Mouse (Mus musculus): ENCODE results near the gene Pan3.

The Pan3 gene

DNA sequence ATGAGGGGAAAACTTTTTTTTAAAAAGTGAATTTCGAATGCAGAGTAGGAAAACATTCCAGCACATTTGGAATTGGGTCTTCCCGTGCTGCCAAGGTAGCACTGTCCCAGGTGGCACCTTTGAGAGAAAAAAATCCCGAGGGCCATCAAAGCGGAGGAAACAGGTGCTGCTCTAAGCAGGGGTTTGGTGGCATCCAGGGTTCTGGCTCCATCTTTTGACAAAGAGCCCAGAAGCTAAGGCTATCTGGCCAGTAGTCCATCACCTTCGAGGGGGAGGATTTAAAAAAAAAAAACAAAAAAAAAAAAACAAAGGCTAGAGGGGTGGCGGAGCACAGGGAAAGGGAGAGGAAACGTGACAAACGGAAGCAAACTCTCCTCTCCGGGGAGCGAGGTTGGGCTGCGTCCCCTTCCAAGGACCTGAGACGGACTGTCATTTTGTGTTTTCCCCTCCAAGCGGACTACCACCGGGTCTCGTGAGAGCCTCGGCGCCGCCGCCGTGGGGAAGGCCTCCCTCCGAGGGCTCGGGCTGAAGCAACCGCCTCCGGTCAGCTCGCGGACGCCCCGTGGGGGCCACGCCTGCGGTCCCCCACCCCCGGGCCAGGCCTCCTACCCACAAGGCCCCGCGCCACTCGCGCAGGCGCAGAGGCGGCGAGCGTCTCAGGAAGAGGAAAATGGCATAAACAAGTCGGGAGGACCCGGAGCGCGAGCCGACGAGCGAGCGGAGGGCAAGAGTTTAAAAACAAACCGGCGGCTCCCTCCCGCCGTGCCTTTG lies at the start of gene Pan3:
Pan3 (plus strand) TSS at position 627 of the 771 bp plus-strand sequence.
- DNase-seq (ENCODE audit: low spot score) = peak; percentile 84

GRCm38 (mm10) chr5:147381396-147381795 lies 48.6 kb upstream of the Pan3 start:
- DNase-seq (ENCODE audit: low spot score) = no peak

DNA sequence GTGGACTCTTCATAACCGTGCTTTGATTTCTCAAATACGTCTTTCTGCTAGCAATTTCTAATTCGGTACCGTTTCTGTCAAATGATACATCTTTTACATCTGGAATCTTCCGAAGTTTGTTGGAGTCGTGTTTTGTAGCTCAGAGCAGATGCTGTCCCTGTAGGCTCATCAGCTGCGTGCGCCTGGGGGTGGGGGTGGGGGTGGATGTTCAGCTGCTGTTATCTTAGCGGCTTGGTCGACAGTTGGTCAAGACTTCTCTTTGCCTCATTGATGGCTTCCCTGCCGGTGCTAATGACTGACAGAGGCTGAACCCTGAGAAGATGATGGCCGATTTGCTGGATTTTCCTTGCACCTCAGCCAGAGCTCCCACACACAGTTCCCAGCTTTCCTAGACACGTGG lies 43.1 kb upstream of the Pan3 start:
- DNase-seq (ENCODE audit: low spot score) = no peak

GRCm38 (mm10) chr5:147388376-147389008 lies 41.5 kb upstream of the Pan3 start:
- no peak for DNase-seq (ENCODE audit: low spot score)

GRCm38 (mm10) chr5:147389052-147389451 lies 40.9 kb upstream of the Pan3 start:
- DNase-seq (ENCODE audit: low spot score) = no peak

DNA sequence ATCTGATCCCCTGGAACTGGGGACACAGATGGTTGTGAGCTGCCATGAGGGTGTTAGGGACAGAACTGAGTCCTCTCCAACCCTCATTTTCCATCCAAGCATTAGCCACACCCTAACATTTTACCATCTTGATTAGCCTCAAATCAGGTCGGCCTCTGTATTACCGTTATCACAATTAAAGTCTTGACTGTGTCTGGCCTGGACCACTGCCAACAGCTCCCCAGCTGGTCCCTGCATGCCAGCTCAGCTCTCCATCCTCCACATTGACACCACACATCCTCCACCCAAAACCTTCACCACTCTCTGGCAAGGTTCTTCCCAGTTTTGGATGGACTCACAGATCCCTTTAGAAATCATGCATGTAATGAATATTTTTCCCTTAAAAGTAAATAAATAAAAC lies 39.2 kb upstream of the Pan3 start:
- DNase-seq (ENCODE audit: low spot score) = no peak

DNA sequence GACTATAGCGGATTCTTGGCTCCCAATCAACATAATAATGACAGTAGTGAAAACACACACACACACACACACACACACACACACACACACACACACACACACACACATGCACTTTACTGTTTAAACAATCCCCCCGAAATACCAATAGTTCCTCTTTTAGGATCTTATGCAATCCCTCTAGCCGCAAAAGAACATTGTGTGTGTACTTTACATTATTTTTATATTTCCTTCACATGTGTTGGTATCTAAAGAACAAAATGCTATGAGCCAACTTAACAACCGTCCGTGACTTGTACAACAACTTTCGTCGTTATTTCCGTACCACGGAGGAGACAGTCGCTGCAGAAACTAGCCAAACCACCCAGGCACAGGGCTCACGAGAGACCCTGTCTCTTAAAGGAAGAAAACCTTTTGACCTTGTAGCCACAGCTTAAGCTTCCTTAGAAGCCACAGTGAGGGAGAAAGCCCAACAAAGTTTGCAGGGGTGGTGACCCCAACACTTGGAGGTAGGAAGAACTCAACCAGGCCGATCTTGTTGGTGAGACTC lies 37.2 kb upstream of the Pan3 start:
- DNase-seq (ENCODE audit: low spot score) = no peak

DNA sequence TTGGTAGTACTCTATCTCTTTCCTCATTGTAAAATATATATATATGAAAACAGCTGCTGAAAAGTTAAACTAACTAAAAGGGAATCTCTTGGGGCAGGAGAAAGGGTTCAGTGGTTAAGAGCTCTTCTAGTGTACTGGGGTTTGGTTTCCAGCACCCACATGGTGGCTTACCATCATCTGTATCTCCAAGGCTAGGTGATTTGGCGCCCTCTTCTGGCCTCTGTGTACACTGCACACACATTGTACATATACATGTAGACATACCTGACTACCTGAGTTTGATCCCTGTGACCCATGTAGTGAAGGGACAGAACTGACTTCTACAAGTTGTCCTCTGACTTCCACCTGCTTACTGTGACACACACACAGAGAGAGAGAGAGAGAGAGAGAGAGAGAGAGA lies 34.9 kb upstream of the Pan3 start:
- no peak for DNase-seq (ENCODE audit: low spot score)

GRCm38 (mm10) chr5:147399843-147400504 lies 30.0 kb upstream of the Pan3 start, which contains the start of gene Flt3:
Gene Flt3 (minus strand): TSS chr5:147400489.
- no peak for DNase-seq (ENCODE audit: low spot score)

- no peak for DNase-seq (ENCODE audit: low spot score)
Observed at GRCm38 (mm10) chr5:147400505-147400979, 29.4 kb upstream of the Pan3 start.

- DNase-seq (ENCODE audit: low spot score) = no peak
Observed at GRCm38 (mm10) chr5:147401024-147401423, 28.9 kb upstream of the Pan3 start.

- DNase-seq (ENCODE audit: low spot score) = no peak
Observed at GRCm38 (mm10) chr5:147402505-147402904, 27.5 kb upstream of the Pan3 start.

DNA sequence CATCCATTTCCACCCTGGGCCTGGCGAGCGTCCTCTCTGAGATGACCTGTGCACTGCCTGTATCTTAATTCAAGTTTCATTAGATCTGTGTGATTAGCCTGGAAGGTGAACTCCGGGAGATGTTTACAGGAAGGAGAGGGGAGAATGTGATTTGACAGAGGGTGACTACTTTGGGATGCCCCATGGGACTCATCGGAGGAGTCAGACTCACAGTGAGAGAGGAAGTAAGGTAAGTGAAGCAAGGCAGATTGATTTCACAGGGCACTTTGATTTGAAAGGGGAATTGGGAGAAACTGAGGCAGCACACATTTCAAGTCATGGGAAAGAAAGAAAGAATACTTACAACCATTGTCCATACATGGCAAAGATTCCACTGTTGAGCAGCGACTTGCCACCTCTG lies 23.8 kb upstream of the Pan3 start:
- no peak for DNase-seq (ENCODE audit: low spot score)

DNA sequence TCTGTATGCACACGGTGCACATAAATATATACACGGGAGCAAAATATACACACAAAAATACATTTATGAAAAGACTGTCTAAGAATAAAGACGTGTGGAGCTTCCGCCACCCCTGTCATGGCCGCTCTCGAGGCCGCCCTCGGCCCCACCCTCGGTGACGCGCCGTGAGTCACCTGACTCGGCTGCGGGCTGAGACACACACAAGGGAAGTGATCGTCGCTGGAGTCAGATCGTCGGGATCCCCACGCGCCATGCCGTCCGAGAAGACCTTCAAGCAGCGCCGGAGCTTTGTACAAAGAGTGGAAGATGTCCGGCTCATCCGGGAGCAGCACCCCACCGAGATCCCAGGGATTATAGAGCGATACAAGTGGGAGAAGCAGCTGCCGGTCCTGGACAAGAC lies 21.2 kb upstream of the Pan3 start:
- no peak for DNase-seq (ENCODE audit: low spot score)

- DNase-seq (ENCODE audit: low spot score) = no peak
Observed at GRCm38 (mm10) chr5:147410585-147410984, 19.4 kb upstream of the Pan3 start.

DNA sequence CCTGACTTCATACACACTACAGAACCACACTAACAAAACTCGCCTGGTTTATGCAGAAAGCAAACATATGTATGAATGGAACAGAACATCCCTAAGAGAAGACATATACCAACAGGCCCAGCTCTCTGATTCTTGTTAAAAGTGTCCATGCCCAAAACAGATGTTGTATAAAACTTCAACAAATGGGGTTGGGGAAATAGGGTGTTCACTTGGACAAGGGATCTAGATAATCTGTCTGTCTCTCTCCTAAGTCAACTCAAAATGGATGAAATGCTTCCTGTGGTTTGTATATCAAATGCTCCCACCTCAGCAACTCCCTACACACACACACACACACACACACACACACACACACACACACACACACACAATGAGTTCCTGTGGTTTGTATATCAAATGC lies 12.0 kb upstream of the Pan3 start:
- no peak for DNase-seq (ENCODE audit: low spot score)

DNA sequence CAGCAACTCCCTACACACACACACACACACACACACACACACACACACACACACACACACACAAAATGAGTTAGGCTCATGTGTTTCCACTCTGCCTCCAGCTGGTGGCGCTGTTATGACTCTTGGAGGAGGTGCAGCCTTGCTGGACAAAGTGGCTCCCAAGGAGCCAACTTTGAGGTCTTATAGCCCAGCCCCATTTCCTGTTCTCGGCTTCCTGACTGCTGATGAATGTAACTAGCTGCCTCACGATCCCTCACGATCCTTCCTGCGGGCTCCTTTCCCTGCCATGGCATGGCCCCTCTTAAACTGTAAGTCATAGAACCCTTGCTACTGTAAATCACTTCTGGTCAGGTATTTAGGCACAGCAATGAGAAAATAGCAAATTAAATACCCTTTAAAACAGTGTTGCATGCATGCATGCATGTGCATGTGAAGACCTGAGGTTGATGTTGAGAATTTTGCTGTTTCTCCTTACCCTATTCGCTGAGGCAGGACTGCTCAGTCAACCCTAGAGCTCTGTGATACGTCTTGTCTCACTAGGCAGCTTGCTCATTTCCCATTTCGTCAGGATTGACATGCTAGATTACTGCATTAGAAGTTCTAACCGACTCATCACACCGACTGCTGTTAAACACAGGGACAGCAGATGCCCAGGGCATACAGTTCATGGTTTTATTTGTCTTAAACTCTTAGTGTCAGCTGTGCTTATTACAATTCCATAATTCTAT lies 11.4 kb upstream of the Pan3 start:
- no peak for DNase-seq (ENCODE audit: low spot score)

DNA sequence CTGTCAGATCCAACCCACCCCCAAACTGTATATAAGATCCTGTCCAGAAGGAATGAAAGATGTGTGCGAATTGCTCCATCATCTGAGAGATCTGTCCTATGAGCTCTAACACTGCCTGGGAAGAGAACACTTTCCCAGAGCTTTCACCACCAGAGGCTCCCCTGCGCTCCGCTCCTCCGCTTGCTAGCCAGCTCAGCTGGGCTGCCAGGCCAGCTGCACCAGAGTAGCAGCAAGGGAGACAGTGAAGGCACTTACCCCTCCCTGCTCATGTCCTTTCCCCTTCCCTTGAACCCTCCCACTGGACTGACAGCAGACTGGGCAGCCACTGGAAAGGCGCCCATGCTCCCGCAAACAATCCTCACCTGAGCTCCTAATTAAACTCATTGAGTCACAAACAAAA lies 6.3 kb upstream of the Pan3 start:
- DNase-seq (ENCODE audit: low spot score) = no peak

DNA sequence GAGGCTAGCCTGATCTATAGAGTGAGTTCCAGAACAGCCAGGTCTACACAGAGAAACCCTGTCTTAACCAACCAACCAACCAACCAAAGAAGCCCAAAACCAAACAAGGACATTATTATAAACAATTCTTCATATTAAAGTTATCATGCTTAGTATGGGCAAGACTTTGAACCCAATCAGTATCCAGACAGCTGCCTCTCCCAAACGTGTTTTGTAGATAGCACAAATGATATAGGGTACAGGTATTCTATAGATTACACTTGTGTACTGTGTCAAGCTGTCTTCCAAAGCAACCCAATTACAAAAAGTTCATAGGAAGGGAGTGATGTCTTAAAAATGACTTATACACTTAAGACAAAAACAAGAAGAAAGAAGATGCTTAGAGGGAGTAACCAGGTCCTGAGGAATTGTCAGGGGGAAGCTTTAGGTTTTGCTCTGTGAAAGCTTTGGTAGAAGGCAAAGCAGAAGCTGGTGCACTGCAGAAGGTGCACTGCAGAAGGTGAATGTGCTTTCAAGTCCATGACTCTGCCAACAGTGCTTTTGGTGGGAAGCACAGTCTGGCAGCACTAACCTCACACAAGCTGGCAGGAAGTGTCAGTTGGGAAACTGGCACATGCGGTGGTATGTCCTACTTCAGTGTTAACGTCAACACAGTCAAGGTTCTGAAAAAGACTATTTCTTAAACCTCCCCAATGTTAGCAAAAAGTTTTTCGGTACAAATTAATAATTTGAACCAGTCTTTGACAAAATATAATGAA lies 3.7 kb upstream of the Pan3 start:
- no peak for DNase-seq (ENCODE audit: low spot score)

DNA sequence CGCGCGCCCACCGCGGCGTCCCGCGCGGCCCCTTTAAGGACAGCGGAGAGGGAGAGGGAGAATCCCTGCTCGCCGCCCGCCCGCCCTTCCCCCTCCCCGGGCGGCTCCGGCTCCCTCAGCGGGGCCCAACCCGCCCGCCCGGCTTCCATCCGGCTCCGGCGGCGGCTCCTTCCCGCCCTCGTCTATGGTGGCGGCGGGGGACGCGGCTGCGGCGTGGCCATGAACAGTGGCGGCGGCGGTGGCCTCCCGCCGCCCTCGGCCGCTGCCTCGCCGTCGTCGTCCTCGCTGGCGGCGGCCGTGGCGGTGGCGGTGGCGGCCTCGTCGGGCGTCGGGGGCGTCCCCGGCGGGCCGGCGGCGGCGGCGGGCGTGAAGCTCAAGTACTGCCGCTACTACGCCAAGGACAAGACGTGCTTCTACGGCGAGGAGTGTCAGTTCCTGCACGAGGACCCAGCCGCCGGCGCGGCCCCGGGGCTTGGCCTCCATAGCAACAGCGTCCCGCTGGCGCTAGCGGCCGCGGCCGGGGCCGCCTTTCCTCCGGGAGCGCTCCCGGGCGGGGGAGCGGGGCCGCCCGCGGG lies 487 bp downstream of the Pan3 start:
- DNase-seq (ENCODE audit: low spot score) = no peak
